Mouse (Mus musculus) liver, embryonic 11.5 days (tissue): Measurements from ENCODE around the gene Psph. TPM values are rescaled to one million over a fixed set of nuclear protein-coding genes. Genes with fewer than 3 reads are reported as not detected.
"Not testable (repeated sequence)": the region's sequence is repeated elsewhere in the genome, so short reads cannot be mapped to it uniquely, and the experiment has no call there.

ENCODE experiments used
- ATAC-seq: fragments of 200-750 bp; cut with Nextera tagmentation; replicated peaks from 2 replicates; pipeline ENCODE4 v1.8.0; 2017; ENCODE audit warnings: moderate number of reproducible peaks, mild to moderate bottlenecking, moderate TSS enrichment, moderate library complexity; ENCODE audit not compliant: low FRiP score
- DNase-seq: peaks from one replicate; pipeline ENCODE4 v3.0.0-alpha.2; 2017; ENCODE audit warnings: low spot score
- H3K27ac ChIP-seq: fragments of 300-500 bp; sonication (generic); 2 replicates; pipeline ENCODE4 v1.5.1; 2014; ENCODE audit warnings: mild to moderate bottlenecking, low read depth, low read length, control low read depth
- H3K27me3 ChIP-seq: fragments of 300-500 bp; sonication (generic); replicated peaks from 2 replicates; pipeline ENCODE4 v1.6.1; 2014; ENCODE audit warnings: low read length, mixed read lengths; ENCODE audit not compliant: control insufficient read depth, insufficient read depth
- H3K36me3 ChIP-seq: fragments of 300-500 bp; sonication (generic); 2 replicates; pipeline ENCODE4 v1.6.1; 2014; ENCODE audit warnings: mild to moderate bottlenecking, low read length, moderate library complexity, mixed read lengths; ENCODE audit not compliant: control insufficient read depth, insufficient read depth
- H3K4me1 ChIP-seq: fragments of 300-500 bp; sonication (generic); replicated peaks from 2 replicates; pipeline ENCODE4 v1.6.1; 2014; ENCODE audit warnings: low read length, mixed read lengths; ENCODE audit not compliant: control insufficient read depth, insufficient read depth
- H3K4me2 ChIP-seq: fragments of 300-500 bp; sonication (generic); 2 replicates; pipeline ENCODE4 v1.6.1; 2014; ENCODE audit warnings: mild to moderate bottlenecking, control low read depth, moderate library complexity
- H3K4me3 ChIP-seq: fragments of 300-500 bp; sonication (generic); 2 replicates; pipeline ENCODE4 v1.5.1; 2014; ENCODE audit warnings: low read depth, low read length, control low read depth
- H3K9ac ChIP-seq: fragments of 300-500 bp; sonication (generic); 2 replicates; pipeline ENCODE4 v1.6.1; 2014; ENCODE audit warnings: low read depth, low read length, control low read depth
- H3K9me3 ChIP-seq: fragments of 300-500 bp; sonication (generic); 2 replicates; pipeline ENCODE4 v1.6.1; 2016; ENCODE audit warnings: low read length, inconsistent platforms, mixed read lengths; ENCODE audit not compliant: control insufficient read depth
- WGBS: fragments of 180-500 bp; shearing (Covaris S2); extraction: QIAGEN DNeasy Blood & Tissue Kit; methylation state at CpG from one replicate; pipeline ENCODE4 v1.1.7; 2014; 5-methylcytosine and 5-hydroxymethylcytosine counted together
- polyA plus RNA-seq: library from polyadenylated mRNA; unstranded; fragments of >200 nt; fragmentation: Nextera tagmentation; extraction: Ambion mirVana; gene quantifications from 2 replicates; pipeline ENCODE4 v1.2.1, GENCODE M21; 2014

The Psph gene
- polyA plus RNA-seq, 1 experiment from 2014 or later = 120 TPM

- 30% methylated on average over 11 of the region's 11 CpGs for WGBS
- Histone ChIP-seq H3K9me3 (no peaks in the 10 kb centered on the region), H3K4me3 (peak overlapping the region; percentile 69), H3K4me2 (peak overlapping the region; percentile 79), H3K9ac (peak overlapping the region; percentile 74), H3K27ac (peak overlapping the region; percentile 72), H3K36me3 (peaks cover 3% of the 10 kb centered on the region; the same call in 1 of the 2 replicates), H3K27me3 (no peaks in the 10 kb centered on the region), H3K4me1 (0 out of 2 replicates have a peak, but pooled peaks cover 2% of the 10 kb centered on the region)
- ATAC-seq (no peak), DNase-seq (no peak)
Measured at GRCm38 (mm10) chr5:129778348-129778995, 8.8 kb downstream of the Psph start.

GRCm38 (mm10) chr5:129774661-129775060, 12.6 kb downstream of the Psph start:
- Histone ChIP-seq H3K27ac (no peak overlapping the region), H3K4me3 (no peak overlapping the region), H3K36me3 (peaks cover 8% of the 10 kb centered on the region; the same call in 1 of the 2 replicates), H3K9ac (no peak overlapping the region), H3K4me2 (no peak overlapping the region), H3K4me1 (peaks cover 2% of the 10 kb centered on the region; the same call in 1 of the 2 replicates), H3K9me3 (no peaks in the 10 kb centered on the region), H3K27me3 (no peaks in the 10 kb centered on the region)
- WGBS = 85% methylated on average over 3 of the region's 3 CpGs
- no peak for DNase-seq
- ATAC-seq = no peak

GRCm38 (mm10) chr5:129773330-129773729, 13.9 kb downstream of the Psph start:
- H3K4me2 ChIP-seq, H3K4me1 ChIP-seq, H3K4me3 ChIP-seq, DNase-seq, ATAC-seq, H3K27ac ChIP-seq, H3K36me3 ChIP-seq, H3K27me3 ChIP-seq, H3K9ac ChIP-seq, H3K9me3 ChIP-seq: not testable (repeated sequence)
- 73% methylated on average over 4 of the region's 4 CpGs for WGBS

- H3K4me1 ChIP-seq = no peaks in the 10 kb centered on the region; the same call in 1 of the 2 replicates
- WGBS = 81% methylated on average over 10 of the region's 10 CpGs
- no peak overlapping the region for H3K4me3 ChIP-seq
- ATAC-seq (no peak), DNase-seq (no peak)
- H3K9me3 ChIP-seq = no peaks in the 10 kb centered on the region
- H3K27ac ChIP-seq = no peak overlapping the region
- H3K4me2 ChIP-seq = no peak overlapping the region
- H3K27me3 ChIP-seq = no peaks in the 10 kb centered on the region
- no peak overlapping the region for H3K9ac ChIP-seq
- H3K36me3 ChIP-seq = peaks cover 13% of the 10 kb centered on the region; the same call in 1 of the 2 replicates
Measured at GRCm38 (mm10) chr5:129772433-129772832, 14.8 kb downstream of the Psph start.

GRCm38 (mm10) chr5:129770443-129771355, 16.6 kb downstream of the Psph start:
- Histone ChIP-seq H3K27me3 (no peaks in the 10 kb centered on the region), H3K36me3 (peaks cover 10% of the 10 kb centered on the region; the same call in 1 of the 2 replicates), H3K4me1 (no peaks in the 10 kb centered on the region; the same call in 1 of the 2 replicates), H3K4me2 (no peak overlapping the region), H3K9me3 (no peaks in the 10 kb centered on the region), H3K9ac (no peak overlapping the region), H3K27ac (no peak overlapping the region), H3K4me3 (no peak overlapping the region)
- DNase-seq (no peak), ATAC-seq (no peak)
- WGBS = 83% methylated on average over 23 of the region's 23 CpGs

GRCm38 (mm10) chr5:129761865-129762540, 25.2 kb downstream of the Psph start:
- ATAC-seq = no peak
- H3K4me2 ChIP-seq = no peak overlapping the region
- H3K4me1 ChIP-seq = no peaks in the 10 kb centered on the region
- H3K36me3 ChIP-seq = no peaks in the 10 kb centered on the region; the same call in 1 of the 2 replicates
- no peak overlapping the region for H3K4me3 ChIP-seq
- H3K27ac ChIP-seq = no peak overlapping the region
- no peaks in the 10 kb centered on the region for H3K9me3 ChIP-seq
- DNase-seq = no peak
- H3K27me3 ChIP-seq = no peaks in the 10 kb centered on the region
- WGBS = 80% methylated on average over 18 of the region's 18 CpGs
- no peak overlapping the region for H3K9ac ChIP-seq

GRCm38 (mm10) chr5:129759929-129760480, 27.2 kb downstream of the Psph start:
- Histone ChIP-seq H3K27ac (no peak overlapping the region), H3K4me3 (no peak overlapping the region), H3K27me3 (no peaks in the 10 kb centered on the region), H3K9me3 (no peaks in the 10 kb centered on the region), H3K9ac (no peak overlapping the region), H3K4me2 (no peak overlapping the region), H3K36me3 (no peaks in the 10 kb centered on the region), H3K4me1 (no peaks in the 10 kb centered on the region)
- ATAC-seq (no peak), DNase-seq (no peak)
- WGBS = 86% methylated on average over 13 of the region's 13 CpGs

- Histone ChIP-seq H3K27ac (no peak overlapping the region), H3K9me3 (no peaks in the 10 kb centered on the region), H3K4me1 (no peaks in the 10 kb centered on the region), H3K27me3 (no peaks in the 10 kb centered on the region), H3K4me2 (no peak overlapping the region), H3K36me3 (no peaks in the 10 kb centered on the region), H3K4me3 (no peak overlapping the region), H3K9ac (no peak overlapping the region)
- 91% methylated on average over 20 of the region's 20 CpGs for WGBS
- DNase-seq (no peak), ATAC-seq (no peak)
Measured at GRCm38 (mm10) chr5:129756886-129757285, 30.4 kb downstream of the Psph start.
